Mouse (Mus musculus): ENCODE measurements at regions not wholly inside any gene's neighbourhood (a gene's known extent, or its start where the extent isn't known, plus 50 kb on each side); places are given as distances from the start of the nearest gene placed in this dataset.

GRCm38 (mm10) chr4:30776816-30777442 is 1187.0 kb upstream of the Map3k7 start:
- DNase-seq = no peak

- DNase-seq = no peak
Observed at GRCm38 (mm10) chr4:30781649-30782048, 1182.2 kb upstream of the Map3k7 start.

- peak; percentile 22 for DNase-seq
Observed at GRCm38 (mm10) chr4:30789976-30790657, 1173.8 kb upstream of the Map3k7 start.

- DNase-seq = no peak
Observed at GRCm38 (mm10) chr4:30809798-30810197, 1154.1 kb upstream of the Map3k7 start.

- DNase-seq = no peak
Observed at GRCm38 (mm10) chr4:30855361-30856056, 1108.4 kb upstream of the Map3k7 start.

GRCm38 (mm10) chr4:30904966-30905365 is 1058.9 kb upstream of the Map3k7 start:
- DNase-seq = no peak

- DNase-seq = no peak
Observed at GRCm38 (mm10) chr4:30922944-30923343, 1041.0 kb upstream of the Map3k7 start.

- no peak for DNase-seq
Observed at GRCm38 (mm10) chr4:30932358-30932757, 1031.5 kb upstream of the Map3k7 start.

GRCm38 (mm10) chr4:30933030-30933987 is 1030.6 kb upstream of the Map3k7 start:
- no peak for DNase-seq

- no peak for DNase-seq
Observed at GRCm38 (mm10) chr4:30983611-30984010, 980.3 kb upstream of the Map3k7 start.

GRCm38 (mm10) chr4:31012006-31012405 is 951.9 kb upstream of the Map3k7 start:
- DNase-seq = no peak

- DNase-seq = no peak
Observed at GRCm38 (mm10) chr4:31052077-31052677, 911.7 kb upstream of the Map3k7 start.

GRCm38 (mm10) chr4:31076236-31076635 is 887.7 kb upstream of the Map3k7 start:
- DNase-seq = no peak

- no peak for DNase-seq
Observed at GRCm38 (mm10) chr4:31121586-31121985, 842.3 kb upstream of the Map3k7 start.

- DNase-seq = no peak
Observed at GRCm38 (mm10) chr4:31143166-31143565, 820.7 kb upstream of the Map3k7 start.

- DNase-seq = no peak
Observed at GRCm38 (mm10) chr4:31167431-31167830, 796.5 kb upstream of the Map3k7 start.

- DNase-seq = no peak
Observed at GRCm38 (mm10) chr4:31168357-31168756, 795.5 kb upstream of the Map3k7 start.

- DNase-seq = no peak
Observed at GRCm38 (mm10) chr4:31171190-31171589, 792.7 kb upstream of the Map3k7 start.

- no peak for DNase-seq
Observed at GRCm38 (mm10) chr4:31197852-31198251, 766.0 kb upstream of the Map3k7 start.

- no peak for DNase-seq
Observed at GRCm38 (mm10) chr4:31203286-31203685, 760.6 kb upstream of the Map3k7 start.

GRCm38 (mm10) chr4:31205332-31205970 is 758.4 kb upstream of the Map3k7 start:
- peak; percentile 55 for DNase-seq

GRCm38 (mm10) chr4:31225741-31226140 is 738.2 kb upstream of the Map3k7 start:
- DNase-seq = no peak

All from heart, adult 11 months (tissue).